Mouse (Mus musculus): ENCODE measurements around the gene Gbe1.

Gene Gbe1

GRCm38 (mm10) chr16:70313886-70314577, at the start of gene Gbe1:
Gene Gbe1, plus strand, starts transcription at chr16:70313949.
- in situ Hi-C loops (cut with MboI; ENCODE audit: unreplicated experiment in 2 of 2): no loop called here

- in situ Hi-C loops (cut with MboI; ENCODE audit: unreplicated experiment in 2 of 2): no loop called here
Measured at GRCm38 (mm10) chr16:70310691-70311090, 3.1 kb upstream of the Gbe1 start.

DNA sequence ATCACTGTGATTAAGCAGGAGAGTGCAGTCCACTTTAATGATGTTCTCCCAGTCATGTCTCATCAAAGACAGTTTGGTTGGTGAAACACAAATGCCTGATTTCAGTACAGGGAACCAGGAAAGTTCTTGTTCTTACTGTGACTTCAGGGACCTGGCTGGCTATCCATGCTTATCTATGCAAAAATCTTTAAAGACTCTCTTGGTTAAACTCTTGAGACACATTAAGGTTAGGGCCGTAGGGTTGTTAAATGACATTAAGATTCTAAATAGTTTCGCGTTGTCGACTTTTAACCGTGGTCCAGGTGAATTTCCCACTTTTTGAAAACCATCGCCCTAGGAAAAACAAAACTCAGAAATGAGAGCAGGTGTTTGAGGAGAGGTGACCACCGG, 258 bp upstream of the Gbe1 start:
- in situ Hi-C loops (cut with MboI; ENCODE audit: unreplicated experiment in 2 of 2): no loop called here

- in situ Hi-C loops (cut with MboI; ENCODE audit: unreplicated experiment in 2 of 2): no loop called here
Measured at GRCm38 (mm10) chr16:70314578-70314930, 805 bp downstream of the Gbe1 start.

GRCm38 (mm10) chr16:70315261-70315660, 1.5 kb downstream of the Gbe1 start:
- in situ Hi-C loops (cut with MboI; ENCODE audit: unreplicated experiment in 2 of 2): no loop called here

DNA sequence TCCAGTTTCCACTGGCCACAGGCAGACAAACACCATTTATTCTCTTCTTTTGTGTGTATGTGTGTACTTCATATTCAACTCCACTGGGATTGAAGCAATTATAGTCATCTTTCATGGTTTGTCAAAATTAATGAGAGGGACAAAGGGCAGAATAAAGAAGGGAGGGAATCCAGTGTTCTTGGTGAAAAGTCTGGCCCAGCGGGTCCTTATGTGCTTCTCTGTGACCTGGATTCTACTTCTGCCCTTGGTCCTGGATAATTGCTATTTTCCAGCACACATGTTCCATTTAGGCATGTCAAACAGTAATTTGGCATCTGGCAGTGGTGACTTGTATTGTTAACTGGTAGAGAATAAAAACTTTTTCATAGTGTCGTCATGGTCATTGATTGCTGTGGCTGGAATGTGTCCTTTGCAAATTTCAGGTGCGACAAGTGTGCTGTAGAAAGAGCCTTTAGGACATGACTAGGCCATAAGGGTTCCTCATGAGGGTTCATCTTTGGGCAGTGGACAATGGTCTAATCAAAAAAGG, 2.2 kb downstream of the Gbe1 start:
- in situ Hi-C loops (cut with MboI; ENCODE audit: unreplicated experiment in 2 of 2): no loop called here

DNA sequence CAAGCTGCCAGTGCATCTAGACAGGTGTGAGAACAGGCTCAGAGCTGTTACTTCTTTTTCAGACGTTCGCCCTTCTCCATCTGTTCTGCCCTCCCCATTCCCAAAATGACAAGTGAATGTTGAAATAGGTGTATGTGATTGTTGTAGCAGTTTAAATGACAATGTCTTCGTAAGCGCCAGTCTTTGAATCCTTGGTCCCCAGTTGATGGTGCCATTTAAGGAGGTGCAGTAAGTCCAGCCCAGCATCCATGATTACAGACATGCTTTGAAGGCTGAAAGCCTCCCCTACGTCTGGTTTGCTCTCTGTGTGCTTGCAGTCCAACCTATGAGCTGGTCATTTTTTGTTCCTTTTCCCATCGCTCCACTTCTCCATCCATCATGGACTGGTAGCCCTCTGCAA, 5.6 kb downstream of the Gbe1 start:
- in situ Hi-C loops (cut with MboI; ENCODE audit: unreplicated experiment in 2 of 2): no loop called here

GRCm38 (mm10) chr16:70320612-70321280, 7.0 kb downstream of the Gbe1 start:
- in situ Hi-C loops (cut with MboI; ENCODE audit: unreplicated experiment in 2 of 2): no loop called here

DNA sequence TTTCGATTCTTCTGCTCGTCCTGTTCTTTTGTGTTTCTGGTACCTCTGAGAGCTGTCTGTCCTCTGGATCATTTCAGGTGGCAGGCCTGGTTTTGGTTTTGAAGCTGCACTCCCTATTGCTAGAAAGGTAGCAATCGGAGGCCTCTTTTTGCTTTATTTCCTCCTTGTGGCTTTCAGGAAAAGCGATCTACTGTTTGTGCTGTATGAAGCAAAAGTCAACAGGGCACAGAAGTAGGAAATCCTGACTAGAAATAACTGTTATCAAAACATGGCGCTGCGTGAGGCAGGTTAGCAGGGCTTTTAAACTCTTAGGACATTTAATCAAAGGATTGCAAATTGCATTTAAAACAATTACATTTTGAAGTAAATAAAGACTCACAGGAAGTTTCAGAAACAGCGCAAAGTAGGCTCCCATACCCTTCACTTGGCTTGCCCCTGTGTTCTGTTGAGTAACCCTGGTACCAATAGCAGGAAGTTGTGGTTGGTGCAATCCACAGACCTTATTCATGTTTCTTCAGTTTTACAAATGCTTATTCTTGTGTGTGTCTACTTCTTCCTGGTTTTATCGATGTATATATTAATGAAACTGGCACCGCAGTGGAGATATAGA, 12.7 kb downstream of the Gbe1 start:
- in situ Hi-C loops (cut with MboI; ENCODE audit: unreplicated experiment in 2 of 2): no loop called here

DNA sequence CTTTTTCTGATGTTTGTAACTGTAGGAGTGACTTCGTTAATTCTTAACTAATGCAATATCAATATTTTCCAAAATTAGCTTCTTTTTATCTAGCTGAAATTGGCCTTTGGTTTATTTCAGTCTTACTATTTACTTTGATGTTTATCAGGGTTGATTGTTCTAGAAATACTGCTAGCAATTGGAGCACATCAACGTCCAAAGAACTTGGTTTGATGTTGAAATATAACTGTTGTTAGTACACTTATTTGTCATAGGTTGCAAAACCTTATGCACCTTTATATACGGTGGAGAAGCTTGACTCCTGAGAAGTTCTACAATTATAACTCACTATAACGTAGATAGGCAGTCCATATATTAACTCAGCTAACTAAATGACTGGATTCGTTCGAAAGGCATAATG, 14.8 kb downstream of the Gbe1 start:
- in situ Hi-C loops (cut with MboI; ENCODE audit: unreplicated experiment in 2 of 2): no loop called here

DNA sequence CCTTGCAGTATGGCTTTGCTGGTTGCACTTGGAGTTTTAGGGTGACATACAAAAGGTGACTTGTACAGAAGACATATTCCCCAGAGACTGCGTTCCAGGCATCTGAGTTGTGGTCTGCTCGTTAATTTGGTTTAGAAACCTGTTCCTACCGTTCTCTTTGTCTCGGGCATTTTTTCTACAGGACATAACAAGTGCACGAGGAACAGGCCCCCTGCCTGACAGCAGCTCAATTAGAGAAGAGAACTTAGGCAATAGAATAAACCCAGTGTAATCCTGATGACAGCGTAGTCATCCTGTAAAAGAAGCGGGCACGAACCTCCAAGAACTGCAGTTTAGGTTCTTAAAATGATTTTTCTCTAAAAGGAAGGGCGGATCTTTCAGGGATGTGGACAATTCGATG, 15.3 kb downstream of the Gbe1 start:
- in situ Hi-C loops (cut with MboI; ENCODE audit: unreplicated experiment in 2 of 2): no loop called here

GRCm38 (mm10) chr16:70329471-70329870, 15.7 kb downstream of the Gbe1 start:
- in situ Hi-C loops (cut with MboI; ENCODE audit: unreplicated experiment in 2 of 2): no loop called here

GRCm38 (mm10) chr16:70330007-70330406, 16.3 kb downstream of the Gbe1 start:
- in situ Hi-C loops (cut with MboI; ENCODE audit: unreplicated experiment in 2 of 2): no loop called here

DNA sequence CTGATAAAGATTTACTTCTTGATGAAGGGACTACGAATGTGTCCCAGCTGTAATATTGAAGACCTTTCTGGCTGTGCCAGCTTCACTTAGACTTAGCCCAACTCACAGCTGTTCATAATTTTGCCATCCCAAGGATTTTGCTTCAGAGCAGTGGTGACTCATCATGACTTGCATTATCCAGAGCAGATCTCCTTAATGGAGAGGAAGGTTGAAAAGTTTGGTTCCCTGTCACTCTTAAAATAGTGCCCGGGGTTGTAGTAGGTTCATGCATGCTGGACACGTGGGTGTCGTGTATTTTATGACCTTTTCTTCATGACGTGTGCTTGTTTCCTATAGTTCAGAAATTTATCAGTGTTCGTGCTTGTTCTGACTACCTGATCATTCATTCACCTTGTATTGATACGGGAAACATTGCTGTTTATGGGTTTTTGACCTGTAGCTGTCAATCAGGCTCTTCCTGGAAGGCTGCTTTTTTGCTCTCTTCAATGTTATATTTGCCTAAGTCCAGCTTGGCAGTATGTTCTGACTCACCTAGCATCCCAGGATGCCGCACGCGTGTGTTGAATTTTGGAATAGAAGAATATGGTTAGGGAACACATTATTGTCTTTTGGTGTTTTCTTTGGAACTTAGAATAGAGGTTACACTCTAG, 17.0 kb downstream of the Gbe1 start:
- in situ Hi-C loops (cut with MboI; ENCODE audit: unreplicated experiment in 2 of 2): no loop called here

- in situ Hi-C loops (cut with MboI; ENCODE audit: unreplicated experiment in 2 of 2): no loop called here
Measured at GRCm38 (mm10) chr16:70334812-70335211, 21.1 kb downstream of the Gbe1 start.

GRCm38 (mm10) chr16:70335472-70335871, 21.7 kb downstream of the Gbe1 start:
- in situ Hi-C loops (cut with MboI; ENCODE audit: unreplicated experiment in 2 of 2): no loop called here

- in situ Hi-C loops (cut with MboI; ENCODE audit: unreplicated experiment in 2 of 2): no loop called here
Measured at GRCm38 (mm10) chr16:70337661-70338060, 23.9 kb downstream of the Gbe1 start.

- in situ Hi-C loops (cut with MboI; ENCODE audit: unreplicated experiment in 2 of 2): no loop called here
Measured at GRCm38 (mm10) chr16:70344496-70344895, 30.7 kb downstream of the Gbe1 start.

GRCm38 (mm10) chr16:70345607-70346006, 31.9 kb downstream of the Gbe1 start:
- in situ Hi-C loops (cut with MboI; ENCODE audit: unreplicated experiment in 2 of 2): no loop called here

DNA sequence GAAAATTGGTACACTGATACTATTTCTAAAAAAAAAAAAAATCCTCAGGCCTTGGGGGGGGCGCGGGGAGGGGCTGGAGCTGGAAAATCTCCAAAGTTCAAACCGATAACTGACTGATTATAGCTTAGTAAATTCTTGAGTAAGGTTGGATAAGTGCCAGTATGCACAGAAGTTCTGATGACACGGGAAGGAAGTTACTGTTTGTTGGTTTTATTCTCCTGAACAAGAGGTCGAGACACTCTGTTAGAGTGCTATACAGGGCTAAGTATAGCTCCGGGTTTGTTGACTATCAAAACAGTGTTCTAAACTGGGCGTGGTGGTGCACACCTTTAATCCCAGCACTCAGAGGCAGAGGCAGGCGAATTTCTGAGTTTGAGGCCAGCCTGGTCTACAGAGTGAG, 36.3 kb downstream of the Gbe1 start:
- in situ Hi-C loops (cut with MboI; ENCODE audit: unreplicated experiment in 2 of 2): no loop called here

DNA sequence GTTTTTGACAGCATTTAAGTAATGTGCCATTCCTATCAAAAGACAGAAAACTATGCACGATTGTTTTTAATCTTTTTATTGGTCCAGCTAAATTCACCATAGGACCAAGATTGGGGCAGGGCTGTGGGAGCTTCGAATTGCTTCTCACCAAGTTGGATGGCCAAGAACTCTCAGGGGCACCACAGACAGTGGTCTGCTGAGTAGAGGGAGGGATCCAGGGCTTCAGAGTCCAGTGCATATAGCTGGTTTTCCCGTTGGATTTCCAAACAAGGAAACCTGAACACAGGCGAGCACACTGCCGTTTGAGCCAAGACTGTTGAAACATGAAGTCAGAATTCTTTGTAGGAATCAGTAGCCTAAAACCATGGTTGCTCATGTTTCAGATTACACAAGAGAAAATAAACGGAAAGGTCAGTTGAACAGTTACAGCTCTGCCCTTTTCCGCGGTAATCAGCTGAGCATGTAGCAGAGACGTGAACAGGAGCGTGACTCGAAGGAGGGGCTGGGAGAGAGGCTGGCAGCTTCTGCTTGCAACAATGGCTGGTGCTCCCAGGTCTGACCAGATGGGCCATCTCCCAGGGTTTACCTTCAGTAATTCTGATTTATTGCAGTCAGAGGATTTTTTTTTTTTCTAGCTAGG, 38.0 kb downstream of the Gbe1 start:
- in situ Hi-C loops (cut with MboI; ENCODE audit: unreplicated experiment in 2 of 2): no loop called here

Measured in v-Abl transformed pro-B cells (cell line).